Mouse (Mus musculus) skeletal muscle tissue, adult 2 months (tissue): ENCODE data around the gene Man1a2.

ENCODE experiments used
- DNase-seq: peaks from one replicate; pipeline ENCODE4 v3.0.0-alpha.2; 2012; ENCODE audit warnings: low read depth, low spot score

The Man1a2 gene

GRCm38 (mm10) chr3:100568443-100569390 is 116.6 kb downstream of the Man1a2 start:
- no peak for DNase-seq

GRCm38 (mm10) chr3:100563565-100563964 is 121.7 kb downstream of the Man1a2 start:
- peak; percentile 9 for DNase-seq

GRCm38 (mm10) chr3:100562455-100562854 is 122.8 kb downstream of the Man1a2 start:
- no peak for DNase-seq

GRCm38 (mm10) chr3:100561561-100562175 is 123.6 kb downstream of the Man1a2 start:
- no peak for DNase-seq

- DNase-seq: no peak
These were observed 125.9 kb downstream of the Man1a2 start for GRCm38 (mm10) chr3:100559431-100559830.

GRCm38 (mm10) chr3:100558211-100558708 is 127.0 kb downstream of the Man1a2 start:
- no peak for DNase-seq

- DNase-seq: no peak
These were observed 130.5 kb downstream of the Man1a2 start for GRCm38 (mm10) chr3:100554843-100555242.

- DNase-seq: no peak
These were observed 133.1 kb downstream of the Man1a2 start for GRCm38 (mm10) chr3:100552171-100552570.

GRCm38 (mm10) chr3:100547913-100548292 is 137.4 kb downstream of the Man1a2 start:
- no peak for DNase-seq

- DNase-seq: peak; percentile 6
These were observed 138.0 kb downstream of the Man1a2 start for GRCm38 (mm10) chr3:100547162-100547912.

GRCm38 (mm10) chr3:100536686-100537085 is 148.6 kb downstream of the Man1a2 start:
- DNase-seq: no peak

GRCm38 (mm10) chr3:100535902-100536301 is 149.4 kb downstream of the Man1a2 start:
- DNase-seq: no peak

- no peak for DNase-seq
These were observed 150.0 kb downstream of the Man1a2 start for GRCm38 (mm10) chr3:100535298-100535697.

- no peak for DNase-seq
These were observed 150.9 kb downstream of the Man1a2 start for GRCm38 (mm10) chr3:100534394-100534793.

GRCm38 (mm10) chr3:100533429-100533828 is 151.9 kb downstream of the Man1a2 start:
- no peak for DNase-seq

- DNase-seq: no peak
These were observed 154.4 kb downstream of the Man1a2 start for GRCm38 (mm10) chr3:100530919-100531318.

GRCm38 (mm10) chr3:100530244-100530788 is 155.0 kb downstream of the Man1a2 start:
- DNase-seq: no peak

GRCm38 (mm10) chr3:100522671-100523070 is 162.6 kb downstream of the Man1a2 start:
- no peak for DNase-seq

GRCm38 (mm10) chr3:100521626-100522025 is 163.7 kb downstream of the Man1a2 start:
- no peak for DNase-seq

- no peak for DNase-seq
These were observed 169.6 kb downstream of the Man1a2 start for GRCm38 (mm10) chr3:100515754-100516141.

GRCm38 (mm10) chr3:100515093-100515753 is 170.1 kb downstream of the Man1a2 start:
- DNase-seq: no peak
